Mouse (Mus musculus) heart, embryonic 10.5 days (tissue): ENCODE data around the gene Fopnl. TPM values are rescaled to one million over a fixed set of nuclear protein-coding genes. Genes with fewer than 3 reads are reported as not detected.

Experiments
- DNase-seq: peaks from one replicate; pipeline ENCODE4 v3.0.0-alpha.2; 2017; ENCODE audit warnings: low spot score
- H3K27ac ChIP-seq: fragments of 300-500 bp; sonication (generic); 2 replicates; pipeline ENCODE4 v1.5.1; 2016; ENCODE audit warnings: mild to moderate bottlenecking
- H3K27me3 ChIP-seq: fragments of 300-500 bp; sonication (generic); 2 replicates; pipeline ENCODE4 v1.6.1; 2016; ENCODE audit warnings: mild to moderate bottlenecking; ENCODE audit not compliant: poor library complexity, insufficient read depth, severe bottlenecking
- H3K36me3 ChIP-seq: fragments of 300-500 bp; sonication (generic); 2 replicates; pipeline ENCODE4 v1.6.1; 2016; ENCODE audit warnings: mild to moderate bottlenecking, moderate library complexity
- H3K4me1 ChIP-seq: fragments of 300-500 bp; sonication (generic); 2 replicates; pipeline ENCODE4 v1.6.1; 2016; ENCODE audit warnings: mild to moderate bottlenecking
- H3K4me3 ChIP-seq: fragments of 300-500 bp; sonication (generic); 2 replicates; pipeline ENCODE4 v1.5.1; 2016; ENCODE audit warnings: mild to moderate bottlenecking, moderate library complexity
- H3K9me3 ChIP-seq: fragments of 300-500 bp; sonication (generic); 2 replicates; pipeline ENCODE4 v1.6.1; 2016; ENCODE audit warnings: mild to moderate bottlenecking, moderate library complexity
- WGBS: fragments of 180-500 bp; shearing (Covaris S2); methylation state at CpG from one replicate; pipeline ENCODE4 v1.1.7; 2016; 5-methylcytosine and 5-hydroxymethylcytosine counted together
- polyA plus RNA-seq: library from polyadenylated mRNA; unstranded; fragments of >200 nt; fragmentation: Nextera tagmentation; extraction: Ambion mirVana; gene quantifications from 2 replicates; pipeline ENCODE4 v1.2.1, GENCODE M21; 2016

Gene Fopnl
- polyA plus RNA-seq, 1 experiment from 2014 or later, result 119 TPM

DNA sequence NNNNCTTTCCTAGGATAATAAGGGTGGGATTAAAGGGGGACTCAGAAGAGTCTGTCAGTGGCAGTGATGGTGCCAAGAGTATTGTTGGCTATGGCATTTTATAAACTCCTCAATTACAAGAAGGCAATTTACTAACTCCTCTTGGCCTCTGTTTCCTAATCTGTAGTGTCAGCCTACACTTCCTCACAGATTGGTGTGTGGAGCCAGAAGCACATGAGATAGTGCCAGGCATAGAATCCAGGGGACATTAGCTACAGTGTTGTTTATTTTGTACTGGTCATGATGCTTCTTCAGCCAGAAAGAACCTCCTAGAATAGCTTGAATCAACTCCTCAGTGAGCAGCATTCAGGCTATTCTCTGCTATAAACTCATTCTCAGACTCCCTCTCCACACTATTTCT lies 34.4 kb upstream of the Fopnl start:
- Histone ChIP-seq H3K9me3 (no peaks in the 10 kb centered on the region), H3K4me1 (no peaks in the 10 kb centered on the region), H3K4me3 (no peak overlapping the region), H3K36me3 (no peaks in the 10 kb centered on the region), H3K27ac (no peak overlapping the region), H3K27me3 (0 out of 2 replicates have a peak, but pooled peaks cover 6% of the 10 kb centered on the region)
- DNase-seq, result no peak

DNA sequence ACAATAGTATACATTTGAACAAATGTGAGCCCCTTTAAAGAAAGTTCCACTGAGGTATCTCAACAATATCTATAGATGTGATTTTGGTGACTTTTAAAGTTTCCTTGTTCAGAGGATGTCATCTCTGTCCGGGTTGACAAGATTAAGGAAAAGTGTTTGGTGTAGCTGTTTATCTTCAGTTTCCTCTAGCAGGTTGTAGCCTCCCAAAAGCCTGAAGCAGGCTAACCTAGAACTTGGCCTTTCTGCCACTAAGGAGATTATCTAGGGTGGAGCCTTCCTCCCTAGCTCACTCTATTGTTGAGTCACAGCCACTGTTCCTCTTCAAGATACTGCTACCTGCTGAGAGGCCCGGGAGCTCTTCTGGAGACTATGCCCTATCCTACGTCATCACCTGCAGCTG lies 27.8 kb upstream of the Fopnl start:
- Histone ChIP-seq H3K27ac (no peak overlapping the region), H3K36me3 (no peaks in the 10 kb centered on the region), H3K9me3 (no peaks in the 10 kb centered on the region), H3K4me1 (no peaks in the 10 kb centered on the region), H3K27me3 (no peaks in the 10 kb centered on the region), H3K4me3 (no peak overlapping the region)
- DNase-seq, result no peak
- 55% methylated on average over 3 of the region's 3 CpGs for WGBS

DNA sequence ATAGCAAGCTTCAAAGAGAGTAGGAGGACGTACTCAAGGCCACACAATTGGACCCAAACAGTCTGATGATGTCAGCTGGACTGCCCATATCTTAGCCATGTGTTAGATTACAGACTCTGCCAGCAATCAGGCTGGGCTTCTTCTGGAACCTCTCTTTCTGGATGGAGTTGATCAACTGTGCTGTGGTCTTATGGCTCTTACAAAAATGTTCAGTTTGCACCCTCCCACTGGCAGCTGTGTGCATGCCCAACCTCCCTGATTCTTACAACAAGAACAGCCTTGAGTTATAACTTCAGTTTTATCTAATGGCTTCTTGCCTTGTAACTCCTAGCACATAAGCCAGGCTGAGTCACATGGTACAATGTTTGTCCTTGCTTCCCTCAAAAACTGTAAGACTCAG lies 11.0 kb upstream of the Fopnl start:
- 69% methylated on average over 1 of the region's 1 CpGs for WGBS
- H3K36me3 ChIP-seq, result no peaks in the 10 kb centered on the region
- H3K27me3 ChIP-seq, result no peaks in the 10 kb centered on the region
- no peak overlapping the region for H3K4me3 ChIP-seq
- no peak for DNase-seq
- H3K27ac ChIP-seq, result no peak overlapping the region
- H3K9me3 ChIP-seq, result no peaks in the 10 kb centered on the region
- no peaks in the 10 kb centered on the region for H3K4me1 ChIP-seq

DNA sequence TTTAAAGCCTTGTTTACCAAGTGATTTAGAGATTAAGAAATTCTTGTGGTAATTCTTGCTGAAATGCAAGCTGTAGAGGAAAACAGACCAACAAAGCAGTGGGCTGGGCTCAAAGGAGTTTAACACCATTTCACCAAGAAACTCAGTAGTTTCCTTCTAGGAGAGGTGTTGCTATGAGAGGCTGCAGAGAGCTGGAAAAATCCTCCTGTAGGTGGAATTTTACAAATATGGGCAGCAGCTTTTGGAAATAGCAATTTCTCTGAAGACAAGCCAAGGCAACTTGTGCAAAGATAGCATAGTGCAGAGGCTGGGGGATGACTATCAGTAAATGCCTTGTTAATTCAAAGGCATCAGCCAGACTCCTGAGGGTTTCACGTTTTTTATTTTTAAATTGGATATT lies 3.3 kb upstream of the Fopnl start:
- Histone ChIP-seq H3K27ac (no peak overlapping the region), H3K27me3 (no peaks in the 10 kb centered on the region), H3K4me1 (peaks cover 5% of the 10 kb centered on the region), H3K36me3 (no peaks in the 10 kb centered on the region), H3K4me3 (no peak overlapping the region), H3K9me3 (no peaks in the 10 kb centered on the region)
- WGBS, result 40% methylated on average over 1 of the region's 1 CpGs
- peak; percentile 38 for DNase-seq

DNA sequence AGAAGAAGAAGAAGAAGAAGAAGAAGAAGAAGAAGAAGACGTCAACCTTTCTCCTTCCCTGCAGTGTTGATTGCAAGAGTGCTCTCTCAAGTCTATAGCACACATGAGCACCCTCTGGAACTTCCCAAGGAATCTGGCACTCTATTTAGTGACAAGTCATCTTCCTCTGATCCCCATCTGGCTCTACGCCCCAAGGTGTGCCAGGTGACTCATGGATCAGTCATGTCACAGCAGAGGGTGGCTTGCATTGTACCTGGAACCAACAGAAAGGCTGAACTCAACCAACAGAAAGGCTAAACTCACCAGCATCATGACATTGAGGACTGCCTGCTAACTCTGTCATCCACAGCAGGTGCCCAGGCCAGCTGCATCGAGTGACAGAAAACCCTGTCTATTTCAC lies 2.5 kb upstream of the Fopnl start:
- Histone ChIP-seq H3K4me3 (no peak overlapping the region), H3K36me3 (peaks cover 2% of the 10 kb centered on the region; the same call in 1 of the 2 replicates), H3K27me3 (no peaks in the 10 kb centered on the region), H3K27ac (no peak overlapping the region), H3K9me3 (no peaks in the 10 kb centered on the region), H3K4me1 (peaks cover 5% of the 10 kb centered on the region)
- 83% methylated on average over 3 of the region's 3 CpGs for WGBS
- no peak for DNase-seq

DNA sequence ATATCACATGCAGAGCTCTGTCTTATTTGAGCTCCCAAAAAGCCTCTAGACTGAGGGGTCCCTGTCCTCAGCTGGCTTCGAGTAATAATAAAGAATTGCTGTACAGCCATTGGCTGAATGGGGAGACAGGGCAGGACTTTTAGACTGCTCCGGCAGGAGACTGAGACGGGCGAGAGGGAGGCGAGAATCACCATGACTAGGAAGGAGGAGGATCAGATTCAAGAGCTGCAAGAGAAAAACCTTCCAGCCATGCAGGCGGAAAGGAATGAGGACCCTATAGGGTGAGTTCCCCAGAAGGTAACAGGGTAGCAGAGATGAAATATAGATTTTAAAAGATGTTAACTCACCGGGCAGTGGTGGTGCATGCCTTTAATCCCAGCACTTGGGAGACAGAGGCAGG lies 4.3 kb downstream of the Fopnl start:
- 88% methylated on average over 7 of the region's 7 CpGs for WGBS
- no peak overlapping the region for H3K27ac ChIP-seq
- H3K4me1 ChIP-seq, result peaks cover 5% of the 10 kb centered on the region
- no peaks in the 10 kb centered on the region for H3K27me3 ChIP-seq
- no peak for DNase-seq
- H3K4me3 ChIP-seq, result no peak overlapping the region
- peaks cover 50% of the 10 kb centered on the region for H3K36me3 ChIP-seq
- no peaks in the 10 kb centered on the region for H3K9me3 ChIP-seq

DNA sequence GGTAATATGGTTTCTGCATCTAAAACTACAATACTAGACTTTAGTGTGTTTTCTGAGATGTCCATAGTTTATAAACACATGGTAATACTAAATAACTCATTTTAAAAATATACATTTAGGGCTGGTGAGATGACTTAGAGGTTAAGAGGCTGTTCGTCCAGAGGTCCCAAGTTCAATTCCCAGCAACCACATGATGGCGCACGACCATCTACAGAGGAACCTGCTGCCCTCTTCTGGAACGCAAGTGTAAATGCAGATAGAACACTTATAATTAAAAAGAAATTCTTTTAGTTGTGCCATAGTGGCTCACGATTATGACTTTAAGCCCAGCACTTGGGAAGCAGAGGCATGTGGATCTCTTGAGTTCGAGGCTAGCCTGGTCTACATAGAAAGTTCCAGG lies 5.8 kb downstream of the Fopnl start:
- no peak overlapping the region for H3K27ac ChIP-seq
- H3K4me3 ChIP-seq, result no peak overlapping the region
- peaks cover 4% of the 10 kb centered on the region for H3K4me1 ChIP-seq
- WGBS, result 52% methylated on average over 6 of the region's 6 CpGs
- no peaks in the 10 kb centered on the region for H3K27me3 ChIP-seq
- no peak for DNase-seq
- H3K9me3 ChIP-seq, result no peaks in the 10 kb centered on the region
- peaks cover 64% of the 10 kb centered on the region for H3K36me3 ChIP-seq

DNA sequence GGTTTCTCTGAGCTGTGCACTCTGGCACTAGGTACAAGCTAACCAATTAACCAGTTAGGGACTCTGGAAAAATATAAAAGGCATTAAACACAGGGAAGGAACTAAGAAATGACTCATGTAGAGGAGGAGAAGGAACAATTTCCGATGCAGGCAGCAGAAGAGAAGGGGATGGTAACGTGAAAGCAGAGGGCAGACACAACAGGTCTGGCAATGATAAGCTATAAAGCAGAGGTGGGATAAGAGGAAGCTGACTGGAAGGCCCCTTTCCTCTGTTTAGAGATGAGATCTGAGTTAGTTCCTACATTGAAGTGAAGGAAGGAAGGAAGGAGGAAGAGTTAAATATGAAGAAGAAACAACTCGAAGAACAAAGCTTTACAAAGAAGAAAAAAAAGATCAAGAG lies 7.4 kb downstream of the Fopnl start:
- Histone ChIP-seq H3K4me1 (no peaks in the 10 kb centered on the region), H3K36me3 (peaks cover 66% of the 10 kb centered on the region), H3K27ac (no peak overlapping the region), H3K9me3 (no peaks in the 10 kb centered on the region), H3K27me3 (no peaks in the 10 kb centered on the region), H3K4me3 (no peak overlapping the region)
- no peak for DNase-seq
- WGBS, result 63% methylated on average over 3 of the region's 3 CpGs

DNA sequence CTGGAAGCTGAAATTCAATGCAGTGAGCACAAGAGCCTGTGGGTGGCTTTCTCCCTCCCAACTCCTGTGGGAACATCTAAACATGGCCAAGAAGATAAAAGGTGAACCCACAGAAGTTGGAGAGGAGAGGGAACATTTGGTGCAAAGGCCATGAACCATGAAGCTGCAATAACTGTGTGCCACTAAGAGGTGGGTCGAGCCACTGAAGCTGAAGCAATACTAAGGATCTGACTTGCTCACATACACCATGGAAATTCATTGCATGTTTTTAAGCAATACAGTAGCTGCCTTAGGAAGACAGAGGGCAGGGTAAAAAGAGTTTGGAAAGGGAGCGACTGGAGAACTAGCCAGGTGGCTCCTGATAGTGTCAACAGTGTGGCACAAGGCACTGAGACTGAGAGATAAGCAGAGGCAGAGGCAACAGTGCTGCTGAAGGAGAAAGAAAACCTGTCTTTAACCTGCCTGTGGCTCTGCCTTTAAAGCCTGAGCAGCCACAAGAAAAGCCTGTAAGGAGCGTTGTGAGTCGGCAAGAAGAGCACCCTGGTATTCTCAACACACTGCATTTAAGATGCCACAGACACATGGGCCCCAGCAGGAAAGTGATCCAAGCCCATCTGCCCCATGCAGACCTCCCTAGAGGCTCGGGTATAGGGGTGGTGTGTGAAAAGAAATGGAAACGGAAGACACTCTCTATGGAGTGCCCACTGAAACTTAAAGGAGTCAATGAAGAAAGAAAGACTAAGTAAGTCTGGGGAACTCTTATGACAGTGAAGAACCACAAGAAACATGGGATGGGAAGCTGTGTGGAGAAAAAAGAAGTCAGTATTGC lies 8.7 kb downstream of the Fopnl start:
- DNase-seq, result peak; percentile 76
- WGBS, result 71% methylated on average over 6 of the region's 6 CpGs
- H3K27me3 ChIP-seq, result no peaks in the 10 kb centered on the region
- no peaks in the 10 kb centered on the region for H3K9me3 ChIP-seq
- no peak overlapping the region for H3K4me3 ChIP-seq
- H3K27ac ChIP-seq, result 0 out of 2 replicates have a peak overlapping the region, but pooled peaks have one; percentile 25
- H3K4me1 ChIP-seq, result no peaks in the 10 kb centered on the region
- H3K36me3 ChIP-seq, result peaks cover 67% of the 10 kb centered on the region

DNA sequence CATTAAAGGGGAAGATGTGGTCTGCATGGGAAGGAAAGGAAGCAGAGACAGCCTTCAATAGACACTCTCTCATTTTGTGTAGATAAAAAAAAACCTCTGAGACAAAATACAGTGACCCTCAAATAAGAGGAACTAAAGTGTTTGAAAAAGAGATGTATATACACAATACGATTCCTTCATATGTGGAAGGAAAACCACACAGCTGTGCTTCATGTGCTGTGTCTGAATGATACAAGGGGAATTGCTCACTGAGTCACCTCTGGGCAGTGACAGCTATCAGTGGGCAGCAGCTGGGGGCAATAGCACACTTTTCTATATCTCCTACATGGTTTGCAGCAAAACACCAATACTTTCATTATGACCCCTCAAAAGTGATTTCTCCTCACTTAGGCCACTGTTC lies 9.8 kb downstream of the Fopnl start:
- 77% methylated on average over 1 of the region's 1 CpGs for WGBS
- H3K4me1 ChIP-seq, result no peaks in the 10 kb centered on the region
- H3K9me3 ChIP-seq, result no peaks in the 10 kb centered on the region
- no peak overlapping the region for H3K4me3 ChIP-seq
- H3K27me3 ChIP-seq, result no peaks in the 10 kb centered on the region
- peak; percentile 78 for DNase-seq
- peaks cover 65% of the 10 kb centered on the region for H3K36me3 ChIP-seq
- no peak overlapping the region for H3K27ac ChIP-seq

DNA sequence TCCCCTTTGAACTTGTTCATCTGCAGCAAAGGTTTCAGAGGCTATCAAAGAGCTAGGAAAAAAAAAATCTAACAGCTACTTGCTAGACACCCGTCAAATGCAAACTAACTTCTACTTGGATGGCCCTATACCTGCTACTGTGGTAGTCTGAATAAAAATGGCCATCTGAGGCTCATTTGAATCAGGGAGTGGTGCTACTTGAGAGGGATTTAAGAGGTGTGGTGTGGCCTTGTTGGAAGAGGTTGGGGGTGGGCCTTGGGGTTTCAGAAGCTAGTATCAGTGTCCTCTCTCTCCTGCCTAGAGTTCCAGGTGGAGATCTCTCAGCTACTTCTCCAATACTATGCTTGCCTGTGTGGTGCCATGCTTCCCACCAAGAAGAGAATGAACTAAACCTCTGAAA lies 10.8 kb downstream of the Fopnl start:
- WGBS, result 87% methylated on average over 1 of the region's 1 CpGs
- Histone ChIP-seq H3K9me3 (no peaks in the 10 kb centered on the region), H3K36me3 (peaks cover 61% of the 10 kb centered on the region), H3K27ac (no peak overlapping the region), H3K4me3 (no peak overlapping the region), H3K4me1 (no peaks in the 10 kb centered on the region), H3K27me3 (no peaks in the 10 kb centered on the region)
- no peak for DNase-seq

DNA sequence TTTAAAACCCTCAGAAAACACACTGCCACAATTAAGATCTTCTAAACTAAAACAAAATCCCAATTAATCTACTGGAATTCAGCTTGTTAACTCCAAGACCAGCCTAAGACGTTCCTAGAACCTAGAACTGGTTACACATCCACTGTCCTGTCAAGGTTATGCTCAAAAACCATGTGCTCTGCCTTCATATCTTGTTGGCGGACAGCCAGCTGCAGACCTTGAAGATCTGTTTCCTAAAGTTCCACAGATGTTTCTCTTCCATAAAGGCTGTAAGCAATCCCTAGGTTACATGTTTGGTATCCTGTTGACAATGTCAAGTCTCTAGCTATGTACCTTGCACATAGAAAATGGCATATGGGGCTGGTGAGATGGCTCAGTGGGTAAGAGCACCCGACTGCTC lies 12.4 kb downstream of the Fopnl start:
- H3K9me3 ChIP-seq, result no peaks in the 10 kb centered on the region
- H3K4me3 ChIP-seq, result no peak overlapping the region
- DNase-seq, result no peak
- H3K27me3 ChIP-seq, result no peaks in the 10 kb centered on the region
- WGBS, result 85% methylated on average over 3 of the region's 3 CpGs
- peaks cover 60% of the 10 kb centered on the region for H3K36me3 ChIP-seq
- no peak overlapping the region for H3K27ac ChIP-seq
- H3K4me1 ChIP-seq, result no peaks in the 10 kb centered on the region

DNA sequence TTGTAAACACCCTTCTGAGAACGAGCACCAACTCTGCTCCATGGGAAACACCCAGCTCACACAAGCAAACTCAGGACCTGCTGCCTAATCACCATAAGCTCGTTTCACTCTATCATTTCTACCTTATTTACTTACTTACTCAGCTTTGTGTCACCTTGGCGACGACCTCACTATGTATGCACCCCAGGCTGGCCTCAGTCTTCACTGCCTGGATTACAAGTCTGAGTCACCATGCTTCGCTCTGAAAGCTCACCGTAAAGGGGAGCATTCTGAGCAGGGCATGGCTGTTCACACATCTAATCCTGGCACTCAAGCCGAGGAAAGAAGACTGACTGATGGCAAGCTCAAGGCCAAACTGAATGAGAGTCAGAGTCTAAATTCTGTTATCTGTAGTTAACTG lies 13.5 kb downstream of the Fopnl start:
- H3K27ac ChIP-seq, result no peak overlapping the region
- H3K36me3 ChIP-seq, result peaks cover 66% of the 10 kb centered on the region
- H3K4me3 ChIP-seq, result no peak overlapping the region
- 68% methylated on average over 7 of the region's 7 CpGs for WGBS
- H3K9me3 ChIP-seq, result no peaks in the 10 kb centered on the region
- no peaks in the 10 kb centered on the region for H3K27me3 ChIP-seq
- H3K4me1 ChIP-seq, result no peaks in the 10 kb centered on the region
- DNase-seq, result no peak

DNA sequence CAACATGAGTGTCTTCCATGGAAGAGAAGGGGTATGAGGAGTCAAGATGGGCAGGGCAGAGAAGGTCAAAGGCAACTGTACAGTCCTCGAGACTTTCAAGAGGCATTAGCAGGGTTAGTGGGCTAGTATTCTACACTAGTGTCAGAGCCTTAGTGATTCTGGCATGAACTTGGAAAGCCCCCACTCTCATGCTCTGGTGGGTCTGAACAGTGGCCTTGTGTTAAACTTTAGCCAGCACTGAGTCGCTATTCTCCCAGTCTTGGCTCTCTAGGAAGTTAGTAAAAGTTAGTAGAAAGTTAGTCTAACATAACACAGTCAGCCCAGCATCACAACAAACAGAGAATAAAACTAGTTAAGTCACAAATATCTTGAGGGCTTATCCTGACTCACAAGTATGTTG lies 14.1 kb downstream of the Fopnl start:
- Histone ChIP-seq H3K27ac (no peak overlapping the region), H3K36me3 (peaks cover 66% of the 10 kb centered on the region), H3K4me3 (no peak overlapping the region), H3K9me3 (no peaks in the 10 kb centered on the region), H3K27me3 (no peaks in the 10 kb centered on the region), H3K4me1 (no peaks in the 10 kb centered on the region)
- DNase-seq, result no peak
- WGBS, result 94% methylated on average over 2 of the region's 2 CpGs
